Mouse (Mus musculus): Measurements from ENCODE around the gene Smpdl3b. TPM values are rescaled to one million over a fixed set of nuclear protein-coding genes. Genes with fewer than 3 reads are reported as not detected.
"Not testable (repeated sequence)": the region's sequence is repeated elsewhere in the genome, so short reads cannot be mapped to it uniquely, and the experiment has no call there.

Gene Smpdl3b
- polyA plus RNA-seq, 3 experiments from 2014 or later = 4.0 to 9.1 (median 4.3) TPM

DNA sequence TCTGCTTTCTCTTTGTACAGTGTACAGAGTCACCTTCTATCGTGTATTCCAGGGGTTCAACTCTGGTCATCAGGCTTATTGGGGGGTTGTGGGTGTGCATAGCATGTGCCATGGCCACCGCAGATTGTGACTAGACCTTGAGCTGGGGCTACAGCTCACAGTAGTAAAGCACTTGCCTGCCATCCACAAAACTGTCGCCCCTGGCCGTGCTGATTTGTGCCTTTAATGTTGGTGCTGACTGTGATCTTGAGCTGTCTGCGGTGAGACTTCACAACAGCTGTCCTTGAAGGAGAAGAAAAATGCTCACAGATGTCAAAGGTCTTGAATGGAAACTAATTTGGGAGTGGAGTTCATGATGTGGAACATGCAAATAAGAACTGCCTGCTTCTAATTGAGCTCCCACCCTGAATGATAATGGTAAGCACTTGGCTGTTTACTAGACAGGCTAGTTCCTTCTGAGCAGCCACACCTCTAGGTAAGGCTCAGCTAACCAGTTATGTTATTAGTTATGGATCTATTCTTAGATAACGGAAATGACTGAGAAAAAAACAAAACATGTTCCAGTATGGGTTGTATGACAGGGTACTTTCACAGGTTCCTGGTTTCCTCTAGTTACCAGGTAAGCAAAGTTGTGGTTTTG is 21.6 kb upstream of the Smpdl3b start:
- peak; percentile 29 for ATAC-seq

DNA sequence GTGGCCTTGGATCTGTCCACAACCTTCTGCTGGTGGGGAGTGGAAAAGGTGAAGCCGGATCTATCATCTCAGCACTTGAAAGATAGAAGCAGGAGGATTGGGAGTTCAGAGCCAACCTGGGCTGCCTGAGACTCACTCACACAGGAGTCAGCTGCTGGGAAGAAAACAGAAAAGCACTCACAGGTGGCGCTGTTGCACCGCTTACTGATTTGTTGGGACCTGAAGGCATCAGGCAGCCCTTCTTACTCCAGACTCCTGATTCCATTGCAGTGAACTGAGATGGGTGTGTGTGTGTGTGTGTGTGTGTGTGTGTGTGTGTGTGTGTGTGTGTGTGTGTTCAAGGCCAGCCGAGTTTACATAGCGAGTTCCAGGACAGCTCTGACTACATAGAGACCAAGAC is 19.7 kb upstream of the Smpdl3b start:
- ATAC-seq = no peak

GRCm38 (mm10) chr4:132774905-132775304 is 17.9 kb upstream of the Smpdl3b start:
- no peak for ATAC-seq

- no peak for ATAC-seq
Measured at GRCm38 (mm10) chr4:132771776-132772175, 14.7 kb upstream of the Smpdl3b start.

DNA sequence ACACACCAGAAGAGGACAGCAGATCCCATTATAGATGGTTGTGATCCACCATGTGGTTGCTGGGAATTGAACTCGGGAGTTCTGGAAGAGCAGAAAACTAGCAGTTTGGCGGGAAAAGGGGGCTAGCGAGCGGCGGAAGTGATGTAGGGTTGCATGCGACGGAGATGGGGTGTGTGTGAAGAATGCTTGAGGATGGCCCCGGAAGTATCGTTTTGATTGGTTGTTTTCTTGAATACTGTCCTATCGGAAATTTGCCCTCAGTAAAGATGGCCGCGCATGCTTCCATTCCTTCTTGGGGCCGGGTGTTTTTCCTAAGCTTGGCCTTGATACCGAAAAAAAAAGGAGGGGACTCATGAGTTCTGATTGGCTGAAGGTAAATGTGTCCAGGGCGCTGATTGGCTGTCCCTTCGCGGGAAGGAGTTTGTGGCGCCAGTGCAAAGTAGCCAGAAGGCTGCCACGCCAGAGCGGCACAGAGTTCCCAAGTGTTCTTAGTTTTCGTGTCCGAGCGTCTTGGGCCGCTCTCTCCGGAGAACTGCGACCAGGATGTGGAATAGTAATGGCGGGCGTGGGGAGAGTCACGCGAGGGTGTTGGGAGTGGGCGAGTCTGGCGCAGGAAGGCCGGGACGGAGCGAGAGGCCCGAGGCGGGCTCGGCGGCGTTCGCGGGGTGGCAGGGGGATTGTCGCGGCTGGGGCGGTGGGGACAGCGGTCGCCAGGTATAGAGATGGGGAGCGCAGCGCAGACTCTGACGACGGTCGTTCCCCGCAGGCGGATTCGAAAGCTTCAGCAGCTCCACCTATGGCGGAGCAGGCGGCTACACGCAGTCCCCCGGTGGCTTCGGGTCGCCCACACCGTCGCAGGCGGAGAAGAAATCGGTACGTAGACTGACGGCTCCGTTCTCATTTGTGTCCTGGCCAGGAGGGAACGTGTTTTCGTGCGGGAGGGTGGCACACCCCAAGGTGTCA is 11.1 kb upstream of the Smpdl3b start, which contains the start of gene Rpa2:
Gene Rpa2 (plus strand): TSS at position 419 of the 963 bp plus-strand sequence.
- peak; percentile 94 for ATAC-seq

DNA sequence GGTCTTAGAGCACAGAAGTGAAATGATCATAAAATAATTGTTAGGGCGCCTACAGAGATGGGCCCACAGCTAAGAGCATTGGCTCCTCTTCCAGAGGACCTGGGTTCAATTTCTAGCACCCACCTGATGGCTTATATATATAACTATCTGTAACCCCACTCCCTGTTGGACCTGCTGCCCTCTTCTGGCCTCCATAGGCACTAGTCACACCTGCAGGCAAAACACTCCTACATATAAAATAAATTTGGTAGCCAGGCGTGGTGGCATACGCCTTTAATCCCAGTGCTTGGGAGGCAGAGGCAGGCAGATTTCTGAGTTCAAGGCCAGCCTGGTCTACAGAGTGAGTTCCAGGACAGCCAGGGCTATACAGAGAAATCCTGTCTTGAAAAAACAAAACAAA is 6.1 kb upstream of the Smpdl3b start:
- not testable (repeated sequence) for ATAC-seq

- ATAC-seq = no peak
Measured at GRCm38 (mm10) chr4:132762602-132763001, 5.5 kb upstream of the Smpdl3b start.

DNA sequence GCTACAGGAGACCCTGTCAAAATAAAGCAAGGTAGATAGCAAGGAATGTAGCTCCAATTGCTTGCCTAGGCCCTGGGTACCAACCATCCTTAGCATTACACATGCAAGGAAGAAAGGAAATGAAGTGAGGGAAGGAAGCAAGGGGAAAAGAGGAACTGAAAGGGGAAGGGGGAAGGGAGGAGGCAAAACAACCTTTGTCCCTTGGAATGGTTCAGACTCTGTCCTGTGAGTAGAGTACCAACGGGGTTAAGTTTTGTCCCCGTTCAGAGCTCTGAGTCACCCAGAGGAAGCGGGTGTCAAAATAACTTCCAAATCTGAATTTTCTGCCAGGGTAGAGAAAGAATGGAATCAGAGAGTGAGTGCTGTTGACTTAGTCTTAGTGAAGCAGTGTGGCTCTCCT is 3.2 kb upstream of the Smpdl3b start:
- ATAC-seq = no peak

DNA sequence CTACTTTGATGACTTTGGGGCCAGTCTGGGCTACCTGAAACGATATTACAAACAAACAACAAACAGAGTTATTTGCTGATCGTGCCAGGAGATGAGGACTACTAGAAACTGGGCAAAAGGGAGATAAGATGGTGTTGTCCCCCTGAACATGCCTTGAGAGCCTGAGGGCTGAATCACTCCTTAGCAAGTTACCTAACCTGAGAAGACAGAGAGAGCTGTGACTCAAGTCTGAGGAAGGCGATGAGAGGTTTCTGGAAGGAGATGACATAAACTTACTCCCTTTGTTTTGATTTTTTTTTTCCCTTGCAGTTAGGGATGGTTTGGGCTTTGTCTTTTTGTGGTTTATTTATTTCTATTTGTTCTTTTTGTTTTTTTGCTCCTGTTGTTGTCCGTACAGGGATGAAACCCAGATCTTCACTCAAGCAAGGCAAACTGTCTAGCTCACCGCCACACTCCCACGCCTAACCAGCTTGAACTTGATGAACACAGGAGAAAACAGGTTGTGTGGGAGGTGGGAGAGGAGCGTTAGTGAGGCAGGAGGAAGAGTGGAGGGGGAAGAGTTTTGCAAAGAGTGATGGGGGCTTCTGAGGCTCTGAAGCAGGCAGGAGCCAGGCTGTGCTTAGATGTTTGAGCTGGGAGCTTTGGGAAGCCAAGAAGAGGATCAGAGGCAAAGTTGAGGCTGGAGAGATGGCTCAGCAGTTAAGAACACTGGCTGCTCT is 740 bp upstream of the Smpdl3b start:
- ATAC-seq = peak; percentile 65

DNA sequence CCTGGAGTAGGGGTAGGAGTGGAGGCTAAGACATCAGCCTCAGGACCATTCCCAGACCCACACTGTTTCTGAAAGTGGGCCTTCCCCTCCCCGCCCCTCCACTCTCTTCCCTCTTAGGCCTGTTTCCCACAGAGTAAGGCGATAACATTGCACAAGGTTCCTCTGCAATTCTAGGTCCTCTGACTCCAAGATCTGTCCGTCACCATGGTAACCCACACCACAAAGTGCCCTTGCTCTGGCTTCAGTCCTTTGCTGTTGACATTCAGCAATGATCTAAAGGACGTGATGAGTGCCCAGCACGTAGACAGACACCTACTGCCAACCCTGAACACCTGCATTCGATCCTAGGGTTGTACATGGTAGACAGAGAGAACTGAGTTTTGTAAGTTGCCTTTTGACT is 4.1 kb downstream of the Smpdl3b start:
- no peak for ATAC-seq

DNA sequence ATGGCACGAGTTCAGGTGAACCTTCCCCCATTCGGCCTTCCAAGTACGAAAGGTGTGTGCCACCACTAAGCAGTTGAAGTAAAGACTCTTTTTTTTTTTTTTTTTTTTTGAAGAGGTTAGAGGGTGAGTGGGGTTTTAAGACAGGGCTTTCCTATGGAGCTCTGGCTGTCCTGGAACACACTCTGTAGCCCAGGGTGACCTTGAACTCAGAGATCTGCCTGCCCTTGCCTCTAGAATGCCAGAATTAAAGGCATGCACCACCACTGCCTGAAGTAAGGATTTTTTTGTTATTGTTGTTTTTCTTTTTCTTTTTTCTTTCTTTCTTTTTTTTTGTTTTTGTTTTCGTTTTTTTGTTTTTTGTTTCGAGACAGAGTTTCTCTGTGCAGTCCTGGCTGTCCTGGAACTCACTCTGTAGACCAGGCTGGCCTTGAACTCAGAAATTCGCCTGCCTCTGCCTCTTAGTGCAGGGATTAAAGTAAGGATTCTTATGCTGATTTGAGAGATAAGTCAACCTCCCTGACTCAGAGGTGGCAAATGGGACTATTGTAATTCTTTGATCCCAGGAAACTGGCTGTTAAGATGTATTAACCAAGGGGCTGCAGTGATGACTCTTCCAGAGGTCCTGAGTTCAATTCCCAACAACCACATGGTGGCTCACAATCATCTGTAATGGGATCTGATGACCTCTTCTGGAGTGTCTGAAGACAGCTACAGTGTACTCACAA is 7.6 kb downstream of the Smpdl3b start:
- no peak for ATAC-seq

- no peak for ATAC-seq
Measured at GRCm38 (mm10) chr4:132748778-132749177, 8.3 kb downstream of the Smpdl3b start.

- peak; percentile 93 for ATAC-seq
Measured at GRCm38 (mm10) chr4:132747664-132748259, 9.3 kb downstream of the Smpdl3b start.

- ATAC-seq = no peak
Measured at GRCm38 (mm10) chr4:132746911-132747517, 10.0 kb downstream of the Smpdl3b start.

DNA sequence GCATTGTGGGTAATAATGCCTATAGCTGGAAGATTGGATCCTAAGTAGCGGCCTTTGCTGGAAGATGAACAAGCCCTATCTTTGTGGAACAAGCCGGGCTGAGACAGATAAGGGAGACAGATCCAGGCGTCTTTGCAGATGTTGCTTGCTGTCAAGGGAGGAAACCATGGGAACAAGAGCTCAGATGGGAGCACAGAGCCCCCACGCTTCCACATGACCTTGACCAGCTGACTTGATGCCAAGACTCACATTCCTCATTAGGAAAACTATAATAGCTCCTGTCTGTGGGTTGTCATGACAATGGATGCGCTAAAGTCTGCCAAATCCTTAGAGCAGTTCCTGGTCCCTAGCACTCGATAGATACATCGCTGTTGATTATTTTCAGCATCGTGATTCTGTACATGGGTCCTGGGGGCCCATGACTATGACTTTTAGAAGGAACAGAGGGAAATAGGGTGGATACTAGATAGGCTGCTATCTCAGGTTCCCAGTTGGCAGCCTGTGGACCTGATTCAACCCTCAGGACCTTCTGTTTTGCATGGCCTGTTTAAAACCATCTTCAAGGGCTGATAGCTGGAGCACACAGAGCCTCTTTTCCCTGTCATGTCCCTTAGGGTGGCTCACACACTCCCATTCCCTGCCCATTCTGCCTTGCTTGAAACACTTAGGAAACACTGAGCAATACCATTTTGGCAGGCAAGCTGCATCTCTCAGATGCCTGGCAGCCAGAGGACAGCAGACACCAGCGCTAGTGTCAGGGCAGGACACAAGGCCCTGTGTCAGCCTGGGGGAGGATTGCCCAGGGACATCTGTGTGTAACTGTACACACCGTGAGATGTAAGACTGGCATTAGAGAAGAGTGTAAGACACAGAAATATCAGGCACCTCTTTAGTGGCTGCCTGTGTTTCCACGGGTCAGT is 12.8 kb downstream of the Smpdl3b start:
- ATAC-seq = no peak

- ATAC-seq = no peak
Measured at GRCm38 (mm10) chr4:132741491-132741890, 15.6 kb downstream of the Smpdl3b start.

- not testable (repeated sequence) for ATAC-seq
Measured at GRCm38 (mm10) chr4:132737154-132737553, 19.9 kb downstream of the Smpdl3b start.

DNA sequence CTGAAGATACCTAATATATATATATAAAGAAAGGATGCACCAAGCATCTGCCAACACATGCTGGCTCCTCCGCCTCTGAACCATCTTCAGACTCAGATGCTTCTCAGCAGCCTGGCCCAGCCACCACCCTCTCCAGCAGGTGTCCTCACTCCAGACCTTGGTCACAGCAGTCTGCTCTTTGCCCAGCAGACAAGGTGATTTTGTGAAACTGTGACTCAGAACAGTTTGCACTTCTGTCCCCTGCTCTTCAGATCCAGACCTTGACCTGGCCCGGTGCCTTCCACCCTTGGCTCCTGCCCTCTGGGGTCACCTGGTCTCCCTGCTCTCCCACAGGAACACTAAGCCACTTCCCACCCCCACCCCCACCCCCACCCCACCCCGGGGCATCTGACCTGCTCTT is 21.2 kb downstream of the Smpdl3b start:
- no peak for ATAC-seq

DNA sequence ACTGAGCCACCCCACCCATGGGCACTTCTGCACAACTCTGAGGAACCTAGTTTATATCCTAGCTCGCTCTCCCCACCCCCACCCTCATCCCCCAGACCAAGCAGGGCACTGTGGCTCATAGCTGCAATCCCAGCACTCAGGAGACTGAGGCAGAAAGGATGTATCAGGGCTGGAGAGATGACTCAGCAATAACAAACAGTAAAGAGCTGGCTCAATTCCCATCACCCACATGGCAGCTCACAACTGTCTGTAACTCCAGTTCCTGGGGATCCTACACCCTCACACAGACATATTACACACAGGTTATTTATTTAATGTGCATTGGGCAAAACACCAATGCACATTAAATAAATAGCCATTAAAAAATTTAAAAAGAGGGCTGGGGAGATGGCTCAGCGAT is 21.7 kb downstream of the Smpdl3b start:
- no peak for ATAC-seq

DNA sequence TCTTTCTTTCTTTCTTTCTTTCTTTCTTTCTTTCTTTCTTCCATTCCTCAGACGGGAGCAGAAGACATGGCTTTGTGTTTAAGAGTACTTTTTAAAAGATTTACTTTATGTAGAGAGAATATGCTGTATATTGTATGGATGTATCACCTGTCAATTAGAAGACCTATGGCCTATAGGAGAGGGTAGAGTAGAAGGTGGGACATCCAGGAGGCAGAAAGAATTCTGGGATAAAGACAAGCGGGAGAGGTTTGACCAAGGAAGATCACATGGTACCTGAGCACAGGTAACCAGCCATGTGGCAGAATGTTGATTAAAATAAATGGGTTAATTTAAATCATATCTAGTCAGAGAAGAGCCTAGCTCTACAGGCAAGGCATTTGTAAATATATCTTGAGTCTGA is 22.3 kb downstream of the Smpdl3b start:
- no peak for ATAC-seq
